Mouse (Mus musculus) yolk sac, embryonic 10.5 days (tissue): Measurements from ENCODE around the gene Lnx1.

Experiments used
- DNase-seq: peaks from one replicate; pipeline ENCODE4 v3.0.0-alpha.2; 2017; ENCODE audit warnings: low spot score

Gene Lnx1

DNA sequence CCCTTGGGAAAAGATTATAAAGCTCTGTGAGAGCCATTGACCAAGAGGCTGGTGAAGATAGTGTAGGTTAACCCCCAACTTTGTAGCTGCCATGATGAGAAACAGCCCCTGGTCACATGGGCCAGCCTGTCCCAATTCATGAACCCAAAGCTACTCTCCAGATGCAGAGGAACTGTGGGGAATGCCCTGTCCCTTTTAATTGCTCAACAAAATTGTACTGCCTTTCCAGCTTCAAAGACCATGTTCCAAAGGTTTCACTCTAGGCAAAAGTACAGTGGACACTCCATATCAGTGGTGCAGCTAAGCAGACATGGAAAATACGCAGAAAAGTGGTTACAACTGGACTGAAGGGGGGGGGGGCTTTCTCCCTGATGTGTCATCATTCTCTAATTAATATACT, 53.6 kb downstream of the Lnx1 start:
- no peak for DNase-seq

DNA sequence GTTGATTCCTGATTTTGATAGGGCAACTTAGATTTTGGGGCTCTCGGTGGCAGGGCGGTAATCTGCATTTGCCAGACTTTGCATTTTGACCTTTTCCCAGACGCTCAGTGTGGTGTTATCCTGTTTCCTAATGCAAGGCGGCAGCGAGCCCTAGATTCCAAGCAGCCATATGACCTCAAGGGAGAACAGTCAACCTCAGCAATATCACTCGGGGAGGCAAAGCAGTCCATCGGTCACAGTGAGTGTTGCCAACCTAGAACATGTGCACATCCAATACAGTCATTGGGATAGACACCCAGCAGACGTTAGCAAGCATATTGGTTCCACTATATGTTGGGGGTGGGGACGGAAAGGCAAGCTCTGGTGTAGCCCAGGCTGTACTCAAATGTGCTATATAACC, 54.5 kb downstream of the Lnx1 start:
- DNase-seq, result no peak

DNA sequence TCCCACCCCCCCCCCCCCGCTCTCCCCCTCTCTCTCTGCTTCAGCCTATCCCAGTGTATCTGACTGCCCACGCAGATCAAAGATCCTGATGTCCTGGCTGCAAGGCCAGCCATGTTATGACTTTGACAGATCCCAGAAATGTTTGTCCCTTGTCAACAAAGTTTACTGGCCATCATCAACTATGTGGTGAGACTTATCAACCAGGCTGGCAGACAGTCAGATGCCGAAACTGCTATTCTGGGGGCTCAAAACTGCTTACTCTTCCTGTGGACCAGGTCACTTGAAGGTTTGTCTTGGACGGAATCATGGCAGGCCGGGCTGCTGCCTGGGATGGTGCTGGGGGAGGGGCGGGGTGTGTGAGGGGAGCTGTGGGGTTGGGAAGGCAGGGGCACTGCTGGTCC, 55.1 kb downstream of the Lnx1 start:
- peak; percentile 27 for DNase-seq

DNA sequence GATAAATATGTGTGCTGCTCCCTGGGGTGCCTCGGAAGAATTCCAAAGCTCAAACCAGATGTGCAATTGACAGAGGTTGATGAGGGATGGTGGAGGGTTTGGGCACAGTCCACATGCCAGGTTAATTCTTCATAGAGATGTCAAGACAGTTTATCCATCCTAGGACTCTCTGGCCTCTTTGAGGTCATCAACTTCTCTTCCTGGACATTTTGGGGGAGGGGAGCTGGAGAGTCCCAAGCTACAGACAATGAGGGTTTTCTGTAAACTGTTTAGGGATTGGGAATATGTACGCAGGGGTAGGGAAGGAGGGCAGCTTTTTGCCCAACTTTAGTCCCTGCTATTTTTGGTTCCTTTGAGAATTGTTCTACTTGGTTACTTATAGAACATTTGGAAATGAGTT, 60.4 kb downstream of the Lnx1 start:
- no peak for DNase-seq

DNA sequence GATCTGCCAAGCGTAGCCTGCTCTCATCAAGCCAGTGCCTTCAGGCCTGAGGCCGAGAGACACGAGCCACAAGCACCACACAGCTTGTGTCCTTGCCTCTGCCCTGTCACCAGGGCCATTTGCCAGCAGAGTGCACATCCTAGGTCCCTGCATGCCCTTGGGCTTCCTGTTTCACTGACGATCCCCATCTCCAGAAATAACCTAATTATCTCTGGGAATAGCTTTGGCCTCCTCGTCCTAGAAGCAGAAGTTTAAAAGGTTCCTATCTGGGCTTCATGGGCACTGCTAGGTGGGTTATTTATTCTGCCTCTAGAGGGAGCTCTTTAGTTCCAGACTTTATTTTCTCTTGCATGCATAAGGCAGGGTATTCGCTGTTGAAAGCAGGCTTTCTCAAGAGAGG, 61.7 kb downstream of the Lnx1 start:
- no peak for DNase-seq

DNA sequence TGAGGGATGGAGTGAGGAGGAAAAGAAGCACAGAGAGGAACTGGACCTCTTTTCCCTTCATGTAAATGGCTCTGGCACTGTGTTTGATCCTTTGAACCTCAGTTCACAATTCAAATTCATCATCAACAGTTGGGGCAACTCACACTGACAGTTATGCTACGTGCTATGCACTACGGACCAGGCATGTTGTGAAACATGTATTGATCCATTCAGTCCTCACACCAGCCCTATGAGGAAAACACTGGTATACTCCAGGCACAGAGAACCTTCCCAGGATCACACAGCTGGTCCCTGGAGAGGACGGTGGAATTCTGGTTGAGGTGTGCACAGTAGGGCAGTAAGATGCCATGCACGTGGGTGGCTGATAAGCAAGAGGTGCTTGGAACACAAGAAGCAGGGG, 62.2 kb downstream of the Lnx1 start:
- DNase-seq, result no peak

DNA sequence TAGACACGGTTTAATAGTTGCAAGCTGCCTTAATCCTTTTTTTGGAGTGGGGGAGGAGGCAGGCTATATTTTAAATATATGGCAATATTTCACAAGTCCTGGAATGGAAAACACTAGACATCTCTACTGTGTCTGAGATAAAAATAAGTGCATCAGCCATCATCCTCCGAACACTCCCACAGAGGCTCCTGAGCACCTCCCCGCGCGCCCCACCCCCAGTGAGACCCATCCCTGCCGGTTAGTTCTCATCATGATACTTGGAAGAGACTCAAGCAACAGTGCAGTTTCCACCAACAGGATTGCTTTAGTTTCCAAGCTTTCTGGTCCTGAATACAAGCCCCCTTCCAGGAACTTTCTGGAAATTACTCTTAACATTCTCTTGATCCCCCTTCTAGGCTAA, 63.2 kb downstream of the Lnx1 start:
- DNase-seq, result no peak

DNA sequence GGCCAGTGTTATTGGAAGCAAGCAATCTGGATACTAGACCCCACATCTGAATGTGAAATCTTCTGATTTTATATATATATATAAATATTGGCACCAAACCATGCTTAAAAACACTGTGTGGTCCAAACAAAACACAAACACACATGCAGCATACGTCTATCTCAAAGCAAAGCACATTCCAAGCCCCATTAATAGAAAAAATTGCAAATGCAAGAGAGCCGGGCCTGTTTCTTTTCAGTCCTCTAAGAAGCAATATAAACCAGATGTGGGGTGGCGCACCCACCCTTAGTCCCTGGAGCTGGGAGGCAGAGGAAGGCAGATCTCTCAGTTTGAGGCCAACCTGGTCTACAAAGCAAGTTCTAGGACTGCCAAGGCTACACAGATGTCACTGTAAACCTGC, 68.3 kb downstream of the Lnx1 start:
- DNase-seq, result no peak

DNA sequence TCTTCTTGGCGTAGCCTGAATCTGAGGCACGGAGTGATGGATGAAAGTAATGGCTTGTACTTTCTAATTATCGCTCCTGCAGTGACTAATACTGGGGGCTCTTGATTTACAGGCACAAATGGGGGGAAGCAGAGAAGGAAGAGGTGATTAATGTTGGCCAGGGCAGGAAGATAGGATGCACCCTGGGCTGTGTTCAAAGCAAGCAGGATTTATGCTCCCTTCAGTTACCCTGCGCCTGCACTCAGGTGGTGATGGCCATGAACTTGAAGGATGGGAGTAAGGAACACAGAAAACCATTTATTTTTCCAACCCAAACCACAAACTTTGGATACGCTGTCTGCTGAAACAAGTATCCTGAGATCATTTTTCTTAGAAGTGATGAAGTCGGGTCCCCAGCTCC, 69.3 kb downstream of the Lnx1 start:
- DNase-seq, result no peak

DNA sequence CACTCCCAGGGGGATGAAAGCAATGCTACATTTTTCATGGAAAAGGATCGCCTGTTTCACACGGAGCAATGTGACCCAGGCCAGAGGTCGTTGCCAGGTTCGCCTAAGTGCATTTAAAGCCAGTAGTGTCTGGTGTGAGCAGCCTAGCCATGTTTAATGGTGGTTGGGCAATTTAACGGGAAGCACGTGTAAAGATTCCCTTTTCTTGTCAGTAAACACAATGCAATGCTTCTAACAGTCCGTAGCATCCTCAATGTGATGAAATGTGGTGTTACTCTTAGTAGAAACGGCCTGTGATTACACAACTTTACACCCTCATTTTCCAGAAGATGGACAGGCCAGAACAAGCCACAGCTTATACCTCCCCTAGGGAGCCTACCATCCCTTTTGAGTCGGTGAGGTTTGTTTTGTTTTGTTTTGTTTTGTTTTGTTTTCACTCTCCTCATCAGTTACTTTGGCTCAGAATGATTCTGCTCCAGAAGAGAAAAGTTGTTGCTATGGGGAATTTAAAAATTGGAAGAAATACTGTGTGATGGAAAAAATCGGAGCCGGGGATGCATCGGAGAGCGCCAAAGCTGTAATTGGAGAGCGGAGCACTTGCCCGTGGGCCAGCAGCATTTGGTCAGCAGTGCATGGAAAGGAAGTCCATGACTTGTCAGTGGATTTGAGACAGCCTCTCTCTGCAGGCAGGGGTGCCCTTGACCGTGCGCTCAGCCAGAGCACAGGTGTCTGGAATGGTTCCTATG, 70.2 kb downstream of the Lnx1 start:
- DNase-seq, result no peak

DNA sequence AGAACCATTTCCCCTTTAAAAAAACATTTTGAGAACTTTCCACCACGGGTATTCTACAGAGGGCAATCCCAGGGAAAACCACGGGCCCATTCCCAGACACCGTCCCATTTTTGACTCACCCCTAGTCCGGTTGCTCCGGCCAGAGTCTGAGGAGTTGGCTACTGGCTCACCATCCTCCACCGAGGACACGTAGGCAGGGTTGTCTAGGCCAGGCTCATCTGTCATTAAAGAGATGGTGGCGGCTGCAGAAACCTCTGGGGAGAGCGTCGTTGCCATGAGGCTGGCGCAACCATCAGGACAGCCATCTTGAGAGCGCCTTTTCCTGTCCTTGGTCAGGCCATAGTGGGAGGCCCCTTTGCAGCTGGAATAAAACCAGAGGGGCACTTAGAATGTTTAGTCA, 74.7 kb downstream of the Lnx1 start:
- DNase-seq, result no peak

DNA sequence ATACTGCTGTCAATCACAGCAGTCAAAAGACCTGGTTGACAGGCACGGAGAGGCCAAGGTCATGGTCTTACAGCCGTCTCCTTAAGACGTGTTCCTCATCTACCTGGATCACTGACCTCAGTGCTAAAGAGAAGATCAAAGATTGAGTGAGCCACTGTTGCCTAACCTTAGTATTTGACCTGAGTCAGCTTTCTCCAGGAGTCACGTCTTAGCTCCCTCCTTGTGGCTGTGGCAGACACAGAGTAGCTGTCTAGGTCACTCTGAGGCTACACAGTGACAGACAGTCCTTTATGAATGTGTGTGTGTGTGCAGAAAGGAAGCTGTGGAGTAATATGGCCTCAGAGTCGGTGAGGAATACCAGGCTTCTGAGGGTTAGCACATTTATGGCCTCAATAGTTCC, 78.3 kb downstream of the Lnx1 start:
- peak; percentile 50 for DNase-seq

DNA sequence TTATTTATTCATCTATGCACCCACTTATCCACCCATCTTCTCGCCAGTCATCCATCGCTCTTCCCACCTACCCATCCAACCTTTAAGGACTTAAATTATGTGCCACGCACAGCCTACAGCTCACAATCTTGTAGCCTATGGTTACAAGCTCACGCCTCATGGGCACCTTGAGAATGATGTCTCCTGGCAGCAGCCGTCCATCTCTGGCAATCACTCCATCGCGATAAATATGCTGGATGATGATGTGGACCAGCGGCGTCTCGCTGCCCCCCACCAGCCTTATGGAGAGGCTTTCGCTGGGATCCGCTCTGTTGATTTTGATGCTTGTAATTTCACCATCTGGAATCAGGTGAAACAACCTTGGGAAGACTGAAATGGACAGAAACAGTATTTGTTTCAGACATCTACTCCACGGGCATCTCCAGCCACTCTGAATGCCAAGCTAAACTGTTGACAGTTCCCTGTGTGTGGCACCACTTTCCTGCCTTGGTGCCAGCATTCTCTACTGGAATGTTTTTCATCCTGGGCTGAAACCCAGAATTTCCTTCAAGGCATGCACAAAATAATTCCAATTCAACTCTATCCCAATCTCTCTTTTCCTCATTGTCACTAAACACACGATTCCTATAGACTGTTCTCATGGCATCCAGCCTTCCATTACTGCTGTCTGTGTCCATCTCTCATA, 79.3 kb downstream of the Lnx1 start:
- no peak for DNase-seq

DNA sequence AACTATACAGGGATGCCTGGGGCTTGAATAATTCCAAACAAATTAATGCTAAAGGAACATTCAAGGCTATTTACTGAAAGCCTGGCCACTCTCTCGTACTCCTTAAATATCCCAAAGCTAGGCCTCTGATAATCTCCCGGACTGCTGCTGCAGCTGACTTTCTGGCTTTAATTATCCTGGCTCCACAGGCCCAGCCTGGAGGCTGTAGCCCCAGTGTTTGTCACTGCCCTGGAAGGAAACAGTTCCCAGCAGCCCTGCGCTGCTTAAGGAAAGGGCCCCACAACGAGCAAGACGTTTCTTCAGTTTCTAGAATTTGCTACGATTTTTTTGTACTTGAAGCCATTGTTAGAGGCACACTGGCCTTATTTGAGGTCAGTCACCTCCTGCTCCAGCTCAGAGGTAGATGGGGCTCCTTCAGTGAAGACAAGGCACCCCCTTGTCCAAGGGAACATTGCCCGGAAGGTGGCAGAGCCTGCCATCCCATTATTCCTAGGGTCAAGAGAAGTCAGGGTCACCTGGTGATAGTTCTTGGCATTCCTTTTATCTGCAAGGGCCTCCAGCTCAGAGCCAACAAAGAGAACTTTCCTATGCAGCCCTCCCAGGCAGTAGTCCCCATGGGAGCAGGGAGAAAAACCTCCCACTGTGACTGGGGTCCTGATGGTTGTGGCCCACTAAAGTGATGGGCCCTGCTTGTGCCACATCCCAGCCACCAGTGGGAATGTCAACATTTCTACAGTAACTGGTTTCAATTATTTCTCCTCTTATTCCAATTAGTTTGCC, 80.8 kb downstream of the Lnx1 start:
- DNase-seq, result no peak

DNA sequence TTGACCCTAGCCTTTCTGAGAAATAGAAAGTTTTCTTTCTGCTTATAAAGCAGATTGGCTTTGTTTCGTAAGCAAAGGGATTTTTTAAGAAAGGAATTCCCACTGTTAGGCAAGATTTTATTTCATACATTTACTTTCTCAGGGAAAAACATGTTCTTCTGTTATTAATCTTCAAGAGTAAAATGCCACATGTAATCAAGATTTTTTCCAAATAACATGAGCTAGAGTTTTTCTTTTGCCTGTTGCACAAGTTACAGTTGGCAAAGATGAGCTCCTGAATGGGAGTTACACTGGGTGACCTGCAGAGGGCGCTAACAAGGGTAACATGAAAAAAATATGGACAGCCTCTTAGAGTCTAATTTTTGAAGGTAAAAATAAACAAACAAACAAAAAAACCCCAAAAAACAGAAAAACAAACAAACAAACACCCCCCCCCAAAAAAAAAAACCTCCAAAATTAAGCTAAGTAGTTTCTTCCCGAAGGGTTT, 84.1 kb downstream of the Lnx1 start:
- DNase-seq, result no peak

DNA sequence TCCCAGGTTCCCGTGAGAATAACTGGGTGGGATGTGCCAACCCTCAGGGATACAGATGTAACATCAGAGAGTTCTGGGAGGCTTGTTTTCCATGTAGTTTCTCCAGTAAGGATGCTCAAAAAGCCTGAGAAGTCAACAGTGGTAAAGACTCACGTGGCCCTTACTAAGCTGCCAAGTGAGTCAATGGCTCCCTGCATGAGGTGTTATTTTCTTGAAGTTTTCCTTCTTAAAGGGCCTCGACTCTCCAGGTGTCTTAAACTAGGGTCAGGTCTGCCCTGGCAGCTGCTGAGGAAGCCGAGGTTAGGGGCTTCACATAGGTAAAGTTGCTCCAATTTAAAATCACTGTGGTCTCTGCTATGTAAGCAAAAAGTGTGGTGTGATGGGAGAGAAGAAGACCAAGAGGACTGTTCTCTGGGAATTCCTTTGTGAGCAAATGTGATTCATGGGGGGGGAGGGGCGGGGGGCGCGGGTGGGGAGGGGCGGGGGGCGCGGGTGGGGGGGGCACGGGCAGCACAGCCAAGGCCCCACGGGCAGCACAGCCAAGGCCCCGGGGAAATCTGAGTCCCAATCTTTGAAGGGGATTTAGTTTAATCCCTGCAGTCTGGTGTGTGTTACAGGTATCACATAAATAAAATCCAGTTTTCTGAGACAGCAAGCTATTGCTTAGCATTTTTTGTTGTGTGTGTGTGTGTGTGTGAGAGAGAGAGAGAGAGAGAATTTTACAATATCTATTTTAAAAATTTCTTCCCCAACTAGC, 84.7 kb downstream of the Lnx1 start:
- DNase-seq, result no peak

DNA sequence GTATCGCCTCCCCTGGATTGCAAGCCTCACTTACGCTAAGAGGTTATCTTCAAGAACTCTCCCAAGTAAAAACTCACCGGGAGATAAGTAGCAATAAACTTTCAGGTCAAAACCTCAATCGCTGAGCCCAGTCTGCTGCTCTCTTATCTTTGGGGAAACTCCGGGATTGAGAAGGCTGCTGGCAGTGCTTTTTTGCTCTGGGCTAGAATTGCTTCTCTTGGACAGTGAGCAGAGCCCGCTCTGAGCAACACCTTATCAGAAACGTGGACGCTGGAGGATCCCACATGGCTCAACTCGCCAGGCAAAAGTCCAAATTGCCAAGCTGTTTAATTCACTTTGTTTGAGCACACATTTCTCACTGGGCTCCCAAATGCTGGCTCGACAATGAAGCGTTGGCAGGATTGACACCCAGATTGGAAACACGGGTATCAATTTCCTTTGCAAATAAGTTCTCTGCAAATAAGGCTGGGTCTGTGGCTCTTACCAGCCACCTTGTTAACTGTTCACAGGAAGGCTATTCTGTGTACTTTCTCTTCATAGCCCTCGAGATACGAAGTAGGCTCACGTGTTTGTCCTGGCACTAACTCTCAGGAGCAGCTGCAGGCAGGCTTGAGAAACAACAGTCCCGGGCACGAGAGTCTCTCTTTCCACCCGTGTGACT, 89.1 kb downstream of the Lnx1 start:
- DNase-seq, result peak; percentile 65

DNA sequence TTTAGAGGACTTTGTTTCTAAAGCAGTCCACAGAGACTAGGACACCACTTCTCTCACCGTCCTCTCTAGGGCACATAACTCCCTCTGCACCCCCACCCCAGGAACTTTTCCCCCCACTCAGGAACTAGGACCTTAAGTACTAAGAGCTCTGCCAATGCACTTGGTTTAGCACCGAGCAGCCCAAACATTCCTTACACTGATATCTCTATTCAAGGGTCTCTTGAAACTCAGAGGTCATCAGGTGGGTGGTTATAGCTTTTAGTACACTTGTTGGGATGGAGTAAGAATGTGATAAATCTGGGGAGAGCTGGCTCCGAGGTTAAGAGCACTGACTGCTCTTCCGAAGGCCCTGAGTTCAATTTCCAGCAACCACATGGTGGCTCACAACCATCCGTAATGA, 90.0 kb downstream of the Lnx1 start:
- no peak for DNase-seq

DNA sequence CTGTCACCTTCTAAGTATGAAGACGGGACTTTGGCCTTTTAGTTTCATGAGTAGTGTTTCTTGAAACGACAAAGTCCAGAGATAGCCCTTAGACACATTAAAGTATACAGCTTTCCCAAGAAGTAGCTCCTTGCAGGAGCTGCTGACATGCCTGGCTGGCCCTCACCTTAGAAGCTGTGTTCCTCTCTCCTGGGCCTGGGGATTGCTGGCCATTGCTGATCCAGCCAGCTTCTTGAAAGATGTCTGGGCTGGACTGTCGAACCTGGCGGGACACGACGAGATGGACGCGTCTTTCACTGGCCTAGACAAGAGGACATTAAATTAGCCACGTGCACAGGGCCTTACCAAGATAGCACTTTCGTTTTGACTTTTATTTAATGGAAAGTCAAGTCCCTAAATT, 92.2 kb downstream of the Lnx1 start:
- no peak for DNase-seq

DNA sequence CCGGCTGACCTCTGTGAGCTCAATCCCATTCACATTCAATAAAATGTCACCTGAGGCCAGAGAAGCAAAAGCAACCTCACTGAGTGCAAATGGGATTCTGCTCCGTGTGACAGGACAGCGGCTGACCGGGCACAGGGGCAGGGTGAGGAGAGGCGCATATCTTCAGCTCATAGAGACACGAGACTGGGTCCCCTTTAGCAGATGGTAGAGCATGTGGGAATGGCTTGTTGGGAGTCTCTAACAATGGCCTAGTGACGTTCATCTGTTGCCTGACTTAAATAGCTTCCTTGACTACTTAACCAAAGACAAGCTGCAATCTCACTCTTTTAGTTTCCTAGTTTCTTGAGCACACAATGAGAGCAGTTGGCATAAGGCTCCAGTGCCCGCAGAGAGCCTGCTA, 96.5 kb downstream of the Lnx1 start:
- DNase-seq, result no peak

DNA sequence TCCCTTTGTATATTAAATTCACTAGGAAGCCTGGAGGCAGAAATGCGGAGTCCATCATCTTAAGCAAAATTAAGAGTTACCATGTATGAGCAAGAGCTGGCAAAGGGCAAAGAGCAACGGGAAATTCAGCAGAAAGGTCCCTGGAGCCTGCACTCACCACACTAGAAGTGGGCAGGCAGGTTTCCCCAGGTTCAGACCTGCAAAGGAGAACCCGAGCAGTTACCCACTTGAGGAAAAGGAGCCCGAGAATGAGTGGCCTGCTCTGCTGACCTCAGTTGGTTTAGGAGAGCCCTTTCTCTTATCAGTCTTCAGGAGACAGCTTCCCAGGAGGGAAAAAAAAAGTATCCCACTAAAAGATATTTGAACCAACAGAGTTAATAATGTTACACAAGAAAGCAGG, 99.4 kb downstream of the Lnx1 start:
- DNase-seq, result no peak

DNA sequence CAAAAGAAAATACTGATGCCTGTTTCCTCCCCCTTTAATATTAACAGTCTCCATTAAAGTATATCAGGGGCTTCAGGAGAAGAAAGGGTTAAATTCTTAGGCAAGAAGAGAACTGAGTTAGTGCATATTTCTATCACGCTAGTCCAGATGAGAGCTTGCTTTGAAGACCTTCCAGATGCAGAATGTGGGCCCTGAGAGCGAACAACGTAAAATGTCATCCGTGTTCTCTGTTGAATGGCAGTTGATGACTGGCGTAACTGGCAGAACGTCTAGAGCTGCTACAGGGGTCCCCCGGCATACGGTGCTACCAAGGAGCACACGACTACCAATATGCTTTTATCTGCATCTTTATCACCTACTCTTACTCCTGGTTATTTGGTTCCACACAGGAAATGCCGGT, 100.3 kb downstream of the Lnx1 start:
- DNase-seq, result no peak
